Mouse (Mus musculus) erythroid progenitor cell, adult 5-6 weeks (primary cell): ENCODE data around the gene Gm42417. TPM values are rescaled to one million over a fixed set of nuclear protein-coding genes. Genes with fewer than 3 reads are reported as not detected.

Source experiments
- ATAC-seq: replicated peaks from 2 replicates; pipeline ENCODE4 v1.8.0; 2016; ENCODE audit warnings: moderate number of reproducible peaks, mild to moderate bottlenecking, moderate TSS enrichment, inconsistent platforms; ENCODE audit not compliant: poor library complexity, low FRiP score, severe bottlenecking
- total RNA-seq, 2 experiments: library from RNA; stranded (forward) in 1 of 2; stranded (reverse) in 1 of 2; fragments of 150-400 nt in 1 of 2; fragments of 186-747, 209-891 nt in 1 of 2; gene quantifications; 2 replicates each; pipeline versions ENCODE4 v1.2.3 to v1.2.4; 2015 to 2017; ENCODE audit warnings: low replicate concordance in 2 of 2

The Gm42417 gene
- total RNA-seq, 2 experiments from 2014 or later: 0.42 to 86.5 TPM

DNA sequence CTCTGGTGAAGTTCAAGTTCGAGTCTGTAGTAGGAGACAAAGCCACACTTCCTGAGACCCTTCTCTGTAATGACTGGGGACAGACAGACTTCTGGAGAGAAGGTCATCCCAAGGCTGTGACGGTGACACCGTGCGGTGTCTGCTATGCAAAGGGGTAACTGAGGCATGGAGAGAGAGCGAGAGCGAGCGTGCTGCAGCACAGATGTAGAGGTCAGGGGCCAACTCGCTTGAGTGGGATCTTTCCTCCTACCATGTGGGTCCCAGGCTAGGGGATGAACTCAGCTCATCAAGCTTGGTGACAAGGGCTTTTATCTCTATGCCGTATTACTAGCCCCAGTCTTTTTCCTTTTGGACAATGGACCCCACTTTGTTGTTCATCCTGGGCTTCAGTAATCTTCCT lies 52.1 kb downstream of the Gm42417 start:
- ATAC-seq: no peak

DNA sequence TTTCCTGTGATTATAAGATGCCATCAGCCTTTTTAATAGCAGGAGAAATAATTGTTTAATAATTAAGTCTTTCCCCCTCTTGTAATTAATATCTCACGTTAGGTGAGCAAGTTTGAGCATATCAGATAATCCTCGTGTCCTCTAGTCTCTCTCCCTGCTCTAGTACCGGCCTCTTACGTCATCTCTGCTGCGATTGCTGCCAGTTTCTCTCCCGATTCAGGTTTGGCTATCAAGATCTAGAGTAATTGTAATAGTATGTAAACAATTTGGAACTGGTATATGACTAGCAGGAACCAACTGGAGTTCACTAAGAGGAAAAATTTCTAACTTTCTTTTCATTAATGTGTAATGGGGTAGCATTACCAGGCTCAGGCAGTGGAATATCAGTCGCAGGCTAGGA lies 54.1 kb downstream of the Gm42417 start:
- no peak for ATAC-seq

DNA sequence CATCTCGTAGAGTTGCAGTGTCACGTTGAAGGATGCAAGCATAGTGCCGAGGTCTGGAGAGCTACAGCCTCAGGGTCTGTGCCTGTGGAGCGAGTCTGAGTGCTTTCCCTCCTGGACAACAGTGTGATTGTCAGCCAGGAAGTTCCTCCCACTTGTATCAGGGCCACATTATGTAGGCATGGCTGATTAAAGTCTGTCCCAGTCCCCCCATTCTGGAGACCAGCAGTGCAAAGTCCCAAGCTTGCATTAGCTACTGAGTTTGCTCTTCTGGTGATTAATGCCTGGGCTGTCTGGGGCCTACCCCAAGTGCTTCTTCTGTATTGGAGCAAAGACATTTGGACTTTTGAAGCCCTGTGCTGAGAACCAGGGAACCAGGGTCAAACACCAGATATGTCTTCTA lies 55.4 kb downstream of the Gm42417 start:
- no peak for ATAC-seq

Other genes starting within 250 kb of the Gm42417 start
- 2.9 and 9.2 TPM in 2 replicates for gene Arid5a, start 231.7 kb downstream of the Gm42417 start, total RNA-seq (2015; ENCODE audit: low replicate concordance)
- 0.53 and 2.1 TPM in 2 replicates for gene Arid5a, start 231.7 kb downstream of the Gm42417 start, total RNA-seq (2017; ENCODE audit: low replicate concordance)
- 13.3 and 16.3 TPM in 2 replicates for gene Kansl3, start 170.2 kb downstream of the Gm42417 start, total RNA-seq (2015; ENCODE audit: low replicate concordance)
- gene Kansl3, start 170.2 kb downstream of the Gm42417 start, total RNA-seq (2017; ENCODE audit: low replicate concordance): 23.2 and 27.2 TPM in 2 replicates
- gene Fer1l5, start 167.1 kb downstream of the Gm42417 start, total RNA-seq (2015; ENCODE audit: low replicate concordance): not detected in 2 replicates
- not detected in 2 replicates for gene Fer1l5, start 167.1 kb downstream of the Gm42417 start, total RNA-seq (2017; ENCODE audit: low replicate concordance)
- gene Lman2l, start 94.2 kb downstream of the Gm42417 start, total RNA-seq (2015; ENCODE audit: low replicate concordance): 7.2 and 13.4 TPM in 2 replicates
- gene Lman2l, start 94.2 kb downstream of the Gm42417 start, total RNA-seq (2017; ENCODE audit: low replicate concordance): 1.7 and 4.1 TPM in 2 replicates
- gene Cnnm4, start 67.8 kb downstream of the Gm42417 start, total RNA-seq (2015; ENCODE audit: low replicate concordance): 2.9 and 3.6 TPM in 2 replicates
- 1.4 and 3.3 TPM in 2 replicates for gene Cnnm4, start 67.8 kb downstream of the Gm42417 start, total RNA-seq (2017; ENCODE audit: low replicate concordance)
- 2.5 and 10.5 TPM in 2 replicates for gene Cnnm3, start 27.6 kb downstream of the Gm42417 start, total RNA-seq (2015; ENCODE audit: low replicate concordance)
- 3.9 and 9.4 TPM in 2 replicates for gene Cnnm3, start 27.6 kb downstream of the Gm42417 start, total RNA-seq (2017; ENCODE audit: low replicate concordance)
- 1.7 TPM in 1 of 2 replicates, not detected in the other for gene Ankrd23, start 2.5 kb downstream of the Gm42417 start, total RNA-seq (2015; ENCODE audit: low replicate concordance)
- not detected in 2 replicates for gene Ankrd23, start 2.5 kb downstream of the Gm42417 start, total RNA-seq (2017; ENCODE audit: low replicate concordance)
- not detected in 2 replicates for gene Ankrd39, start 8.0 kb upstream of the Gm42417 start, total RNA-seq (2015; ENCODE audit: low replicate concordance)
- gene Ankrd39, start 8.0 kb upstream of the Gm42417 start, total RNA-seq (2017; ENCODE audit: low replicate concordance): 1.4 and 1.8 TPM in 2 replicates
- not detected in 2 replicates for gene Sema4c, start 18.9 kb upstream of the Gm42417 start, total RNA-seq (2015; ENCODE audit: low replicate concordance)
- gene Sema4c, start 18.9 kb upstream of the Gm42417 start, total RNA-seq (2017; ENCODE audit: low replicate concordance): 0.45 TPM in 1 of 2 replicates, not detected in the other
- gene Fam178b, start 143.8 kb upstream of the Gm42417 start, total RNA-seq (2015; ENCODE audit: low replicate concordance): not detected in 2 replicates
- gene Fam178b, start 143.8 kb upstream of the Gm42417 start, total RNA-seq (2017; ENCODE audit: low replicate concordance): not detected in 2 replicates
- 138 and 208 TPM in 2 replicates for gene Cox5b, start 152.0 kb upstream of the Gm42417 start, total RNA-seq (2015; ENCODE audit: low replicate concordance)
- gene Cox5b, start 152.0 kb upstream of the Gm42417 start, total RNA-seq (2017; ENCODE audit: low replicate concordance): 116 and 354 TPM in 2 replicates
- gene 4933424G06Rik, start 170.7 kb upstream of the Gm42417 start, total RNA-seq (2015; ENCODE audit: low replicate concordance): not detected in 2 replicates
- not detected in 2 replicates for gene 4933424G06Rik, start 170.7 kb upstream of the Gm42417 start, total RNA-seq (2017; ENCODE audit: low replicate concordance)
- 8.0 and 9.4 TPM in 2 replicates for gene Actr1b, start 175.0 kb upstream of the Gm42417 start, total RNA-seq (2015; ENCODE audit: low replicate concordance)
- gene Actr1b, start 175.0 kb upstream of the Gm42417 start, total RNA-seq (2017; ENCODE audit: low replicate concordance): 17.5 and 19.1 TPM in 2 replicates
- gene Zap70, start 222.4 kb upstream of the Gm42417 start, total RNA-seq (2015; ENCODE audit: low replicate concordance): 0.72 TPM in 1 of 2 replicates, not detected in the other
- 0.23 and 0.64 TPM in 2 replicates for gene Zap70, start 222.4 kb upstream of the Gm42417 start, total RNA-seq (2017; ENCODE audit: low replicate concordance)